Mouse (Mus musculus) limb, embryonic 13.5 days (tissue): ENCODE results near the gene Ubald2. TPM values are rescaled to one million over a fixed set of nuclear protein-coding genes. Genes with fewer than 3 reads are reported as not detected.

Source experiments
- ATAC-seq: fragments of 200-750 bp; cut with Nextera tagmentation; 2 replicates; pipeline ENCODE4 v1.8.0; 2017; ENCODE audit warnings: low read depth, moderate number of reproducible peaks, moderate TSS enrichment; ENCODE audit not compliant: low FRiP score
- H3K27ac ChIP-seq: fragments of 300-500 bp; sonication (generic); 2 replicates; pipeline ENCODE4 v1.5.1; 2015; ENCODE audit warnings: inconsistent platforms, mild to moderate bottlenecking, moderate library complexity
- H3K27me3 ChIP-seq: fragments of 300-500 bp; sonication (generic); 2 replicates; pipeline ENCODE4 v1.6.1; 2015; ENCODE audit warnings: mild to moderate bottlenecking, inconsistent platforms
- H3K36me3 ChIP-seq: fragments of 300-500 bp; sonication (generic); 2 replicates; pipeline ENCODE4 v1.6.1; 2015; ENCODE audit warnings: inconsistent platforms, mild to moderate bottlenecking, moderate library complexity
- H3K4me1 ChIP-seq: fragments of 300-500 bp; sonication (generic); 2 replicates; pipeline ENCODE4 v1.6.1; 2015; ENCODE audit warnings: inconsistent platforms
- H3K4me2 ChIP-seq: fragments of 300-500 bp; sonication (generic); replicated peaks from 2 replicates; pipeline ENCODE4 v1.6.1; 2015; ENCODE audit warnings: inconsistent platforms, mild to moderate bottlenecking, moderate library complexity
- H3K4me3 ChIP-seq: fragments of 300-500 bp; sonication (generic); 2 replicates; pipeline ENCODE4 v1.5.1; 2015; ENCODE audit warnings: moderate library complexity, mild to moderate bottlenecking, inconsistent platforms
- H3K9ac ChIP-seq: fragments of 300-500 bp; sonication (generic); 2 replicates; pipeline ENCODE4 v1.6.1; 2015; ENCODE audit warnings: mild to moderate bottlenecking, inconsistent platforms
- H3K9me3 ChIP-seq: fragments of 300-500 bp; sonication (generic); 2 replicates; pipeline ENCODE4 v1.6.1; 2016; ENCODE audit warnings: inconsistent platforms
- WGBS: fragments of 180-500 bp; shearing (Covaris S2); methylation state at CpG from one replicate; pipeline ENCODE4 v1.1.7; 2015; 5-methylcytosine and 5-hydroxymethylcytosine counted together
- polyA plus RNA-seq: library from polyadenylated mRNA; unstranded; fragments of >200 nt; fragmentation: Nextera tagmentation; extraction: Ambion mirVana; gene quantifications from 2 replicates; pipeline ENCODE4 v1.2.1, GENCODE M21; 2015

Ubald2 gene
- polyA plus RNA-seq, 1 experiment from 2014 or later, result 28.2 TPM

- Histone ChIP-seq H3K4me1 (peaks cover 3% of the 10 kb centered on the region), H3K4me2 (no peak overlapping the region), H3K9me3 (no peaks in the 10 kb centered on the region), H3K9ac (no peak overlapping the region), H3K27me3 (no peaks in the 10 kb centered on the region), H3K36me3 (no peaks in the 10 kb centered on the region), H3K4me3 (no peak overlapping the region), H3K27ac (no peak overlapping the region)
- no peak for ATAC-seq
- WGBS, result 82% methylated on average over 9 of the region's 9 CpGs
Observed at GRCm38 (mm10) chr11:116429862-116430613, 3.9 kb upstream of the Ubald2 start.

GRCm38 (mm10) chr11:116430723-116431427, 3.0 kb upstream of the Ubald2 start:
- no peaks in the 10 kb centered on the region for H3K27me3 ChIP-seq
- ATAC-seq, result no peak
- no peaks in the 10 kb centered on the region for H3K9me3 ChIP-seq
- peak overlapping the region; percentile 9; the same call in 1 of the 2 replicates for H3K4me2 ChIP-seq
- no peak overlapping the region for H3K27ac ChIP-seq
- 42% methylated on average over 22 of the region's 22 CpGs for WGBS
- peaks cover 2% of the 10 kb centered on the region; the same call in 1 of the 2 replicates for H3K36me3 ChIP-seq
- peaks cover 12% of the 10 kb centered on the region for H3K4me1 ChIP-seq
- H3K4me3 ChIP-seq, result no peak overlapping the region
- no peak overlapping the region for H3K9ac ChIP-seq

DNA sequence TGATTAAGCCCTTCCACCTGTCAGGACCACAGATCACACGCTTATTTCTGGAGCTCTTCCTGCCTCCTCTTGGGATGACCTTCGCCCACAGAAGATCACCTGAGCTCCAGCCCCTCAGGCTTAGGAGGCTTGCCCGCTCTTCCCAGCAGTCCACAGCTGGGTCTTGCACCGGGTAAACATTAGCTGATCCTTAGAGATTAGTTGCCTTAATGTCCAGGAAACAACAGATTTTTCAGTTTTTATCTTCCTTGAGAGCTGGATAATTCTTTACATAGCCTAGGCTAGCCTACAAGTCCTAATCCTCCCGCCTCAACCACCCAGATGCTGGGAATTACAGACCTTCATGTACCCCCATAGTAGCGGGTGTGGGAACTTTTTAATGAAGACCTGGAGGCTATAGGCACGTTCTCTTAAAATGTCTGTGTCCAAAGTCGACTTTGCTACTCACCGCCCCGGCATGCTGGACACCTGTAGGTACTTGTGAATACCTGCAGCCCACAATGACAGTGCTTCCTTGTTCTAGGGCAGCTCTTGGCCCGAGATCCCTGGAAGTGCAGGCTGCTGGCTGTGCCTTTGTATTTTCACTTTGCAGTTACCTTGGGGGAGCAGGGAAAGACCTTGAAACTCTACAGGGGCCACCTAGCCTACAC, 2.3 kb upstream of the Ubald2 start:
- WGBS, result 54% methylated on average over 11 of the region's 11 CpGs
- ATAC-seq, result no peak
- no peak overlapping the region for H3K4me3 ChIP-seq
- no peaks in the 10 kb centered on the region for H3K9me3 ChIP-seq
- H3K9ac ChIP-seq, result no peak overlapping the region
- peaks cover 7% of the 10 kb centered on the region for H3K36me3 ChIP-seq
- peaks cover 18% of the 10 kb centered on the region for H3K4me1 ChIP-seq
- peak overlapping the region; percentile 9; the same call in 1 of the 2 replicates for H3K4me2 ChIP-seq
- no peak overlapping the region for H3K27ac ChIP-seq
- no peaks in the 10 kb centered on the region for H3K27me3 ChIP-seq

GRCm38 (mm10) chr11:116432127-116432526, 1.8 kb upstream of the Ubald2 start:
- H3K27ac ChIP-seq, result no peak overlapping the region

GRCm38 (mm10) chr11:116432593-116433355, 1.1 kb upstream of the Ubald2 start:
- Histone ChIP-seq H3K9ac (no peak overlapping the region), H3K36me3 (peaks cover 19% of the 10 kb centered on the region), H3K4me1 (peaks cover 31% of the 10 kb centered on the region), H3K27me3 (no peaks in the 10 kb centered on the region), H3K4me2 (peak overlapping the region; percentile 47; the same call in 1 of the 2 replicates), H3K9me3 (no peaks in the 10 kb centered on the region), H3K4me3 (no peak overlapping the region), H3K27ac (peak overlapping the region; percentile 28; the same call in 1 of the 2 replicates)
- WGBS, result 62% methylated on average over 8 of the region's 8 CpGs
- no peak for ATAC-seq

More at GRCm38 (mm10) chr11:116432127-116432526, 1.8 kb upstream of the Ubald2 start:
- Histone ChIP-seq H3K4me2 (no peak overlapping the region), H3K27me3 (no peaks in the 10 kb centered on the region), H3K4me1 (peaks cover 24% of the 10 kb centered on the region), H3K9me3 (no peaks in the 10 kb centered on the region), H3K36me3 (peaks cover 13% of the 10 kb centered on the region), H3K4me3 (no peak overlapping the region), H3K9ac (no peak overlapping the region)
- WGBS, result 73% methylated on average over 6 of the region's 6 CpGs
- no peak for ATAC-seq

DNA sequence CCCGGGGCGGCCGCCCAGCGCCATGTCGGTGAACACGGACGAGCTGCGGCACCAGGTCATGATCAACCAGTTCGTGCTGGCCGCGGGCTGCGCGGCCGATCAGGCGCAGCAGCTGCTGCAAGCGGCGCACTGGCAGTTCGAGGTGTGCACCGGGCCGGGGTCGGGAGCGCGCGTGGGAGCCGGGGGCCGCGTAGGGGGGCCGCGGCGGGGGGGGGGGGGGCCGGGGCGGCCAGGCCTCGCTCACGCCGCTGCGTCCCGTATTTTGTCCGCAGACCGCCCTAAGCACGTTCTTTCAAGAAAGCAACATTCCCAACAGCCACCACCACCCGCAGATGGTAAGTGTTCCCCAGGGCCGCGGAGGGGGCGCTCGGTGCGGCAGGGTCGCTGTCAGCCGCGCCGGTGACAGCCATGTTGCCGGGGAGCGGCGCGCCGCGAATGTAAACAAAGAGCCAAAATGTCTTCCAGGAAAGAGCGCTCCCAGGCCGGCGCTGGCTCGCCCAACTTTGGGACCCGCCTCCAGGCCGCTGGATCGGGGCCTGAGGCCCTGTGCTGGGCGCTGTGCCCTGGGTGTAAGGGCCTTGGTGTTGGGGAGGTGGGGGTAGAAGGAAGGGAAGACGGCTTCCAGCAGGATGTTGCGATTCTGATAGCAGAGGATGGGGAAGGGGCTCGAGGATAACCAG, 533 bp downstream of the Ubald2 start:
- H3K27ac ChIP-seq, result peak overlapping the region; percentile 87
- no peaks in the 10 kb centered on the region for H3K27me3 ChIP-seq
- H3K36me3 ChIP-seq, result peaks cover 27% of the 10 kb centered on the region
- peak overlapping the region; percentile 86 for H3K9ac ChIP-seq
- H3K4me1 ChIP-seq, result peaks cover 31% of the 10 kb centered on the region
- WGBS, result under 1% methylated on average over 38 of the region's 67 CpGs
- peak overlapping the region; percentile 90 for H3K4me3 ChIP-seq
- ATAC-seq, result peak; percentile 34
- peak overlapping the region; percentile 86 for H3K4me2 ChIP-seq
- H3K9me3 ChIP-seq, result no peaks in the 10 kb centered on the region

- no peak for ATAC-seq
- Histone ChIP-seq H3K4me1 (peaks cover 31% of the 10 kb centered on the region), H3K9me3 (no peaks in the 10 kb centered on the region), H3K9ac (peak overlapping the region; percentile 86), H3K27me3 (no peaks in the 10 kb centered on the region), H3K4me2 (peak overlapping the region; percentile 86), H3K4me3 (peak overlapping the region; percentile 90), H3K36me3 (peaks cover 30% of the 10 kb centered on the region), H3K27ac (peak overlapping the region; percentile 87)
- 49% methylated on average over 12 of the region's 12 CpGs for WGBS
Observed at GRCm38 (mm10) chr11:116434967-116435752, 1.3 kb downstream of the Ubald2 start.

- no peak for ATAC-seq
- Histone ChIP-seq H3K27me3 (no peaks in the 10 kb centered on the region), H3K36me3 (peaks cover 34% of the 10 kb centered on the region), H3K4me2 (peak overlapping the region; percentile 86), H3K27ac (peak overlapping the region; percentile 28; the same call in 1 of the 2 replicates), H3K9me3 (no peaks in the 10 kb centered on the region), H3K4me3 (peak overlapping the region; percentile 90), H3K9ac (peak overlapping the region; percentile 53), H3K4me1 (peaks cover 31% of the 10 kb centered on the region)
- 64% methylated on average over 5 of the region's 5 CpGs for WGBS
Observed at GRCm38 (mm10) chr11:116435992-116436724, 2.3 kb downstream of the Ubald2 start.

GRCm38 (mm10) chr11:116436725-116437331, 2.9 kb downstream of the Ubald2 start:
- Histone ChIP-seq H3K4me2 (peak overlapping the region; percentile 86), H3K36me3 (peaks cover 34% of the 10 kb centered on the region), H3K4me1 (peaks cover 29% of the 10 kb centered on the region), H3K27ac (peak overlapping the region; percentile 7; the same call in 1 of the 2 replicates), H3K4me3 (peak overlapping the region; percentile 90; the same call in 1 of the 2 replicates), H3K27me3 (no peaks in the 10 kb centered on the region), H3K9me3 (no peaks in the 10 kb centered on the region), H3K9ac (0 out of 2 replicates have a peak overlapping the region, but pooled peaks have one; percentile 19)
- 65% methylated on average over 4 of the region's 4 CpGs for WGBS
- ATAC-seq, result no peak

- Histone ChIP-seq H3K36me3 (peaks cover 34% of the 10 kb centered on the region), H3K4me3 (no peak overlapping the region), H3K9me3 (no peaks in the 10 kb centered on the region), H3K4me1 (peaks cover 29% of the 10 kb centered on the region), H3K9ac (0 out of 2 replicates have a peak overlapping the region, but pooled peaks have one; percentile 19), H3K4me2 (no peak overlapping the region), H3K27me3 (no peaks in the 10 kb centered on the region), H3K27ac (no peak overlapping the region)
- WGBS, result 80% methylated on average over 11 of the region's 11 CpGs
- no peak for ATAC-seq
Observed at GRCm38 (mm10) chr11:116437541-116437940, 3.6 kb downstream of the Ubald2 start.
